Mouse (Mus musculus): ENCODE data around the gene Rrp9. TPM values are rescaled to one million over a fixed set of nuclear protein-coding genes. Genes with fewer than 3 reads are reported as not detected.

Gene Rrp9
- polyA plus RNA-seq, 1 experiment from 2014 or later: 40.2 TPM

GRCm38 (mm10) chr9:106501846-106502245, 26.1 kb downstream of the Rrp9 start:
- H3K4me3 ChIP-seq: no peak overlapping the region
- no peak overlapping the region for H3K9ac ChIP-seq
- H3K27ac ChIP-seq: no peak overlapping the region
- WGBS: 87% methylated on average over 22 of the region's 22 CpGs
- no peaks in the 10 kb centered on the region for H3K36me3 ChIP-seq
- no peaks in the 10 kb centered on the region for H3K4me1 ChIP-seq
- no peak for ATAC-seq (ENCODE audit: insufficient number of reproducible peaks, low FRiP score, low TSS enrichment, low read depth)
- H3K9me3 ChIP-seq: no peaks in the 10 kb centered on the region
- no peaks in the 10 kb centered on the region for H3K27me3 ChIP-seq
- H3K4me2 ChIP-seq: no peak overlapping the region

- Histone ChIP-seq H3K9ac (no peak overlapping the region), H3K4me1 (no peaks in the 10 kb centered on the region), H3K9me3 (no peaks in the 10 kb centered on the region), H3K36me3 (no peaks in the 10 kb centered on the region), H3K27me3 (no peaks in the 10 kb centered on the region), H3K27ac (no peak overlapping the region), H3K4me2 (no peak overlapping the region), H3K4me3 (no peak overlapping the region)
- 75% methylated on average over 6 of the region's 6 CpGs for WGBS
- no peak for ATAC-seq (ENCODE audit: insufficient number of reproducible peaks, low FRiP score, low TSS enrichment, low read depth)
Observed at GRCm38 (mm10) chr9:106504246-106504645, 28.5 kb downstream of the Rrp9 start.

GRCm38 (mm10) chr9:106509356-106509755, 33.6 kb downstream of the Rrp9 start:
- H3K4me2 ChIP-seq: no peak overlapping the region
- H3K9me3 ChIP-seq: no peaks in the 10 kb centered on the region
- no peaks in the 10 kb centered on the region for H3K36me3 ChIP-seq
- no peak overlapping the region for H3K9ac ChIP-seq
- WGBS: 88% methylated on average over 10 of the region's 10 CpGs
- H3K27me3 ChIP-seq: no peaks in the 10 kb centered on the region
- ATAC-seq (ENCODE audit: insufficient number of reproducible peaks, low FRiP score, low TSS enrichment, low read depth): no peak
- H3K27ac ChIP-seq: no peak overlapping the region
- H3K4me1 ChIP-seq: no peaks in the 10 kb centered on the region
- H3K4me3 ChIP-seq: no peak overlapping the region

GRCm38 (mm10) chr9:106512729-106513450, 37.1 kb downstream of the Rrp9 start:
- Histone ChIP-seq H3K4me1 (no peaks in the 10 kb centered on the region), H3K27ac (no peak overlapping the region)

GRCm38 (mm10) chr9:106513566-106513965, 37.8 kb downstream of the Rrp9 start:
- no peak overlapping the region for H3K4me2 ChIP-seq
- no peak for ATAC-seq (ENCODE audit: insufficient number of reproducible peaks, low FRiP score, low TSS enrichment, low read depth)
- no peaks in the 10 kb centered on the region for H3K27me3 ChIP-seq
- no peak overlapping the region for H3K9ac ChIP-seq
- no peaks in the 10 kb centered on the region for H3K9me3 ChIP-seq
- WGBS: 56% methylated on average over 6 of the region's 6 CpGs
- no peak overlapping the region for H3K4me3 ChIP-seq
- no peaks in the 10 kb centered on the region for H3K36me3 ChIP-seq
- H3K27ac ChIP-seq: no peak overlapping the region
- H3K4me1 ChIP-seq: no peaks in the 10 kb centered on the region

More at GRCm38 (mm10) chr9:106512729-106513450, 37.1 kb downstream of the Rrp9 start:
- H3K9me3 ChIP-seq: no peaks in the 10 kb centered on the region
- no peak overlapping the region for H3K9ac ChIP-seq
- ATAC-seq (ENCODE audit: insufficient number of reproducible peaks, low FRiP score, low TSS enrichment, low read depth): no peak
- no peak overlapping the region for H3K4me3 ChIP-seq
- no peaks in the 10 kb centered on the region for H3K36me3 ChIP-seq
- WGBS: 56% methylated on average over 13 of the region's 13 CpGs
- no peak overlapping the region for H3K4me2 ChIP-seq
- H3K27me3 ChIP-seq: no peaks in the 10 kb centered on the region

GRCm38 (mm10) chr9:106514273-106514672, 38.5 kb downstream of the Rrp9 start, which contains the start of gene Iqcf5:
Iqcf5 (plus strand) TSS chr9:106514573.
- Histone ChIP-seq H3K9ac (no peak within 1 kb of the TSS), H3K4me3 (no peak within 1 kb of the TSS), H3K27me3 (no peaks in the 10 kb centered on the region), H3K4me2 (no peak within 1 kb of the TSS), H3K4me1 (no peaks in the 10 kb centered on the region), H3K36me3 (no peaks in the 10 kb centered on the region), H3K9me3 (no peaks in the 10 kb centered on the region), H3K27ac (no peak within 1 kb of the TSS)
- WGBS: 82% methylated on average over 4 of the region's 4 CpGs
- ATAC-seq (ENCODE audit: insufficient number of reproducible peaks, low FRiP score, low TSS enrichment, low read depth): no peak

- Histone ChIP-seq H3K4me2 (no peak overlapping the region), H3K9ac (no peak overlapping the region), H3K4me1 (no peaks in the 10 kb centered on the region), H3K27ac (no peak overlapping the region), H3K9me3 (no peaks in the 10 kb centered on the region), H3K36me3 (no peaks in the 10 kb centered on the region), H3K27me3 (no peaks in the 10 kb centered on the region), H3K4me3 (no peak overlapping the region)
- ATAC-seq (ENCODE audit: insufficient number of reproducible peaks, low FRiP score, low TSS enrichment, low read depth): no peak
- WGBS: 57% methylated on average over 2 of the region's 2 CpGs
Observed at GRCm38 (mm10) chr9:106519433-106519832, 43.7 kb downstream of the Rrp9 start.

GRCm38 (mm10) chr9:106519909-106520308, 44.1 kb downstream of the Rrp9 start:
- no peak overlapping the region for H3K27ac ChIP-seq
- H3K9me3 ChIP-seq: no peaks in the 10 kb centered on the region
- 74% methylated on average over 8 of the region's 8 CpGs for WGBS
- H3K27me3 ChIP-seq: no peaks in the 10 kb centered on the region
- ATAC-seq (ENCODE audit: insufficient number of reproducible peaks, low FRiP score, low TSS enrichment, low read depth): no peak
- H3K4me2 ChIP-seq: no peak overlapping the region
- H3K9ac ChIP-seq: no peak overlapping the region
- no peaks in the 10 kb centered on the region for H3K4me1 ChIP-seq
- H3K36me3 ChIP-seq: no peaks in the 10 kb centered on the region
- no peak overlapping the region for H3K4me3 ChIP-seq

GRCm38 (mm10) chr9:106531833-106532232, 56.1 kb downstream of the Rrp9 start:
- WGBS: 24% methylated on average over 3 of the region's 3 CpGs
- no peaks in the 10 kb centered on the region for H3K9me3 ChIP-seq
- no peaks in the 10 kb centered on the region for H3K36me3 ChIP-seq

GRCm38 (mm10) chr9:106534296-106534695, 58.5 kb downstream of the Rrp9 start:
- no peak overlapping the region for H3K27ac ChIP-seq
- no peaks in the 10 kb centered on the region for H3K9me3 ChIP-seq
- no peaks in the 10 kb centered on the region for H3K36me3 ChIP-seq
- no peak overlapping the region for H3K4me2 ChIP-seq
- no peaks in the 10 kb centered on the region for H3K4me1 ChIP-seq
- no peak for ATAC-seq (ENCODE audit: insufficient number of reproducible peaks, low FRiP score, low TSS enrichment, low read depth)
- no peak overlapping the region for H3K9ac ChIP-seq
- H3K27me3 ChIP-seq: no peaks in the 10 kb centered on the region
- WGBS: 92% methylated on average over 7 of the region's 7 CpGs
- no peak overlapping the region for H3K4me3 ChIP-seq

More at GRCm38 (mm10) chr9:106531833-106532232, 56.1 kb downstream of the Rrp9 start:
- no peaks in the 10 kb centered on the region for H3K4me1 ChIP-seq
- H3K4me3 ChIP-seq: no peak overlapping the region
- H3K4me2 ChIP-seq: no peak overlapping the region
- H3K9ac ChIP-seq: no peak overlapping the region
- no peak for ATAC-seq (ENCODE audit: insufficient number of reproducible peaks, low FRiP score, low TSS enrichment, low read depth)
- H3K27ac ChIP-seq: no peak overlapping the region
- H3K27me3 ChIP-seq: no peaks in the 10 kb centered on the region

- WGBS: 87% methylated on average over 11 of the region's 11 CpGs
- no peak overlapping the region for H3K9ac ChIP-seq
- H3K4me3 ChIP-seq: no peak overlapping the region
- H3K27me3 ChIP-seq: no peaks in the 10 kb centered on the region
- ATAC-seq (ENCODE audit: insufficient number of reproducible peaks, low FRiP score, low TSS enrichment, low read depth): no peak
- H3K36me3 ChIP-seq: no peaks in the 10 kb centered on the region
- H3K4me1 ChIP-seq: no peaks in the 10 kb centered on the region
- H3K27ac ChIP-seq: no peak overlapping the region
- no peaks in the 10 kb centered on the region for H3K9me3 ChIP-seq
- no peak overlapping the region for H3K4me2 ChIP-seq
Observed at GRCm38 (mm10) chr9:106534975-106535374, 59.2 kb downstream of the Rrp9 start.
